Mouse (Mus musculus): ENCODE results near the gene Hgfac.

- TF ChIP-seq POLR2A (IDR thresholded peaks at IDR 0.05; ENCODE audit: borderline replicate concordance, insufficient read depth, low read length) (no peak), CTCF (IDR thresholded peaks at IDR 0.05; ENCODE audit: borderline replicate concordance, insufficient read depth, low read depth, low read length) (no peak)
Measured at GRCm38 (mm10) chr5:35033619-35034018, 7.7 kb upstream of the Hgfac start.
